Mouse (Mus musculus) midbrain, embryonic 10.5 days (tissue): Measurements from ENCODE around the gene Sema3g. TPM values are rescaled to one million over a fixed set of nuclear protein-coding genes. Genes with fewer than 3 reads are reported as not detected.
A peak's percentile ranks its signal among the peaks of the same experiment; 100 is the strongest.

Source experiments
- DNase-seq: peaks from one replicate; pipeline ENCODE4 v3.0.0-alpha.2; 2017; ENCODE audit warnings: low spot score
- H3K27ac ChIP-seq: fragments of 300-500 bp; sonication (generic); replicated peaks from 2 replicates; pipeline ENCODE4 v1.5.1; 2016; ENCODE audit warnings: mild to moderate bottlenecking
- H3K27me3 ChIP-seq: fragments of 300-500 bp; sonication (generic); 2 replicates; pipeline ENCODE4 v1.6.1; 2016; ENCODE audit warnings: low read depth, mild to moderate bottlenecking; ENCODE audit not compliant: poor library complexity, severe bottlenecking
- H3K36me3 ChIP-seq: fragments of 300-500 bp; sonication (generic); 2 replicates; pipeline ENCODE4 v1.6.1; 2016; ENCODE audit warnings: mild to moderate bottlenecking, moderate library complexity
- H3K4me1 ChIP-seq: fragments of 300-500 bp; sonication (generic); 2 replicates; pipeline ENCODE4 v1.6.1; 2016
- H3K4me3 ChIP-seq: fragments of 300-500 bp; sonication (generic); 2 replicates; pipeline ENCODE4 v1.5.1; 2016; ENCODE audit warnings: mild to moderate bottlenecking, moderate library complexity
- H3K9me3 ChIP-seq: fragments of 300-500 bp; sonication (generic); replicated peaks from 2 replicates; pipeline ENCODE4 v1.6.1; 2016; ENCODE audit warnings: mild to moderate bottlenecking
- WGBS: fragments of 180-500 bp; shearing (Covaris S2); methylation state at CpG from one replicate; pipeline ENCODE4 v1.1.7; 2016; 5-methylcytosine and 5-hydroxymethylcytosine counted together
- polyA plus RNA-seq: library from polyadenylated mRNA; unstranded; fragments of >200 nt; fragmentation: Nextera tagmentation; extraction: Ambion mirVana; gene quantifications from 2 replicates; pipeline ENCODE4 v1.2.1, GENCODE M21; 2016

Gene Sema3g
- polyA plus RNA-seq, 1 experiment from 2014 or later, result 0.51 TPM

GRCm38 (mm10) chr14:31183541-31183940 lies 34.1 kb upstream of the Sema3g start:
- no peaks in the 10 kb centered on the region for H3K9me3 ChIP-seq
- H3K4me3 ChIP-seq, result no peak overlapping the region
- WGBS, result 95% methylated on average over 5 of the region's 5 CpGs
- H3K27me3 ChIP-seq, result no peaks in the 10 kb centered on the region
- no peak overlapping the region for H3K27ac ChIP-seq
- peaks cover 2% of the 10 kb centered on the region for H3K4me1 ChIP-seq
- H3K36me3 ChIP-seq, result peaks cover 100% of the 10 kb centered on the region
- no peak for DNase-seq

GRCm38 (mm10) chr14:31184195-31184594 lies 33.5 kb upstream of the Sema3g start:
- Histone ChIP-seq H3K36me3 (peaks cover 100% of the 10 kb centered on the region), H3K4me1 (peaks cover 8% of the 10 kb centered on the region), H3K27ac (no peak overlapping the region), H3K4me3 (no peak overlapping the region), H3K9me3 (no peaks in the 10 kb centered on the region), H3K27me3 (no peaks in the 10 kb centered on the region)
- WGBS, result 95% methylated on average over 12 of the region's 12 CpGs
- no peak for DNase-seq

- DNase-seq, result no peak
- Histone ChIP-seq H3K4me1 (peaks cover 16% of the 10 kb centered on the region), H3K4me3 (no peak overlapping the region), H3K9me3 (no peaks in the 10 kb centered on the region), H3K36me3 (peaks cover 100% of the 10 kb centered on the region), H3K27ac (no peak overlapping the region), H3K27me3 (no peaks in the 10 kb centered on the region)
- 95% methylated on average over 4 of the region's 4 CpGs for WGBS
These were observed 31.0 kb upstream of the Sema3g start for GRCm38 (mm10) chr14:31186656-31187055.

- H3K4me1 ChIP-seq, result peaks cover 16% of the 10 kb centered on the region
- H3K4me3 ChIP-seq, result no peak overlapping the region
- no peaks in the 10 kb centered on the region for H3K9me3 ChIP-seq
- peaks cover 100% of the 10 kb centered on the region for H3K36me3 ChIP-seq
- H3K27me3 ChIP-seq, result no peaks in the 10 kb centered on the region
- WGBS, result 55% methylated on average over 6 of the region's 6 CpGs
- peak; percentile 59 for DNase-seq
- H3K27ac ChIP-seq, result peak overlapping the region; percentile 24; the same call in 1 of the 2 replicates
These were observed 28.9 kb upstream of the Sema3g start for GRCm38 (mm10) chr14:31188771-31189181.

GRCm38 (mm10) chr14:31189348-31189747 lies 28.3 kb upstream of the Sema3g start:
- H3K9me3 ChIP-seq, result no peaks in the 10 kb centered on the region
- WGBS, result 92% methylated on average over 3 of the region's 3 CpGs
- no peak overlapping the region for H3K4me3 ChIP-seq
- DNase-seq, result no peak
- peak overlapping the region; percentile 55 for H3K27ac ChIP-seq
- H3K4me1 ChIP-seq, result peaks cover 16% of the 10 kb centered on the region
- no peaks in the 10 kb centered on the region for H3K27me3 ChIP-seq
- H3K36me3 ChIP-seq, result peaks cover 100% of the 10 kb centered on the region

- Histone ChIP-seq H3K27ac (no peak overlapping the region), H3K9me3 (no peaks in the 10 kb centered on the region), H3K27me3 (no peaks in the 10 kb centered on the region), H3K4me1 (peaks cover 16% of the 10 kb centered on the region), H3K36me3 (peaks cover 99% of the 10 kb centered on the region), H3K4me3 (no peak overlapping the region)
- no peak for DNase-seq
- WGBS, result 95% methylated on average over 2 of the region's 2 CpGs
These were observed 25.7 kb upstream of the Sema3g start for GRCm38 (mm10) chr14:31191936-31192335.

GRCm38 (mm10) chr14:31193791-31194190 lies 23.9 kb upstream of the Sema3g start:
- WGBS, result 93% methylated on average over 7 of the region's 7 CpGs
- DNase-seq, result no peak
- H3K27ac ChIP-seq, result no peak overlapping the region
- H3K36me3 ChIP-seq, result peaks cover 99% of the 10 kb centered on the region
- H3K27me3 ChIP-seq, result no peaks in the 10 kb centered on the region
- H3K9me3 ChIP-seq, result no peaks in the 10 kb centered on the region
- no peak overlapping the region for H3K4me3 ChIP-seq
- peaks cover 18% of the 10 kb centered on the region for H3K4me1 ChIP-seq

GRCm38 (mm10) chr14:31194441-31194840 lies 23.2 kb upstream of the Sema3g start:
- Histone ChIP-seq H3K27me3 (no peaks in the 10 kb centered on the region), H3K4me1 (peaks cover 12% of the 10 kb centered on the region), H3K27ac (no peak overlapping the region), H3K9me3 (no peaks in the 10 kb centered on the region), H3K36me3 (peaks cover 99% of the 10 kb centered on the region), H3K4me3 (no peak overlapping the region)
- WGBS, result 98% methylated on average over 2 of the region's 2 CpGs
- no peak for DNase-seq

GRCm38 (mm10) chr14:31194891-31195513 lies 22.7 kb upstream of the Sema3g start:
- 93% methylated on average over 14 of the region's 14 CpGs for WGBS
- Histone ChIP-seq H3K36me3 (peaks cover 99% of the 10 kb centered on the region), H3K27me3 (no peaks in the 10 kb centered on the region), H3K4me1 (peaks cover 6% of the 10 kb centered on the region), H3K27ac (no peak overlapping the region), H3K9me3 (no peaks in the 10 kb centered on the region), H3K4me3 (no peak overlapping the region)
- DNase-seq, result no peak

GRCm38 (mm10) chr14:31195521-31195920 lies 22.1 kb upstream of the Sema3g start:
- H3K27me3 ChIP-seq, result no peaks in the 10 kb centered on the region
- 92% methylated on average over 4 of the region's 4 CpGs for WGBS
- H3K4me1 ChIP-seq, result peaks cover 6% of the 10 kb centered on the region; the same call in 1 of the 2 replicates
- no peaks in the 10 kb centered on the region for H3K9me3 ChIP-seq
- H3K4me3 ChIP-seq, result no peak overlapping the region
- no peak for DNase-seq
- H3K36me3 ChIP-seq, result peaks cover 99% of the 10 kb centered on the region
- H3K27ac ChIP-seq, result no peak overlapping the region

- peaks cover 99% of the 10 kb centered on the region for H3K36me3 ChIP-seq
- no peak for DNase-seq
These were observed 21.7 kb upstream of the Sema3g start for GRCm38 (mm10) chr14:31195968-31196367.

GRCm38 (mm10) chr14:31197547-31198516 lies 19.8 kb upstream of the Sema3g start:
- WGBS, result 82% methylated on average over 16 of the region's 16 CpGs
- Histone ChIP-seq H3K27me3 (no peaks in the 10 kb centered on the region), H3K36me3 (peaks cover 99% of the 10 kb centered on the region), H3K4me3 (no peak overlapping the region), H3K9me3 (no peaks in the 10 kb centered on the region), H3K4me1 (peaks cover 6% of the 10 kb centered on the region; the same call in 1 of the 2 replicates), H3K27ac (no peak overlapping the region)
- no peak for DNase-seq

More at GRCm38 (mm10) chr14:31195968-31196367, 21.7 kb upstream of the Sema3g start:
- no peaks in the 10 kb centered on the region for H3K9me3 ChIP-seq
- no peak overlapping the region for H3K4me3 ChIP-seq
- H3K4me1 ChIP-seq, result peaks cover 6% of the 10 kb centered on the region; the same call in 1 of the 2 replicates
- no peak overlapping the region for H3K27ac ChIP-seq
- H3K27me3 ChIP-seq, result no peaks in the 10 kb centered on the region

GRCm38 (mm10) chr14:31199599-31199998 lies 18.1 kb upstream of the Sema3g start:
- WGBS, result 95% methylated on average over 7 of the region's 7 CpGs
- H3K9me3 ChIP-seq, result no peaks in the 10 kb centered on the region
- peaks cover 99% of the 10 kb centered on the region for H3K36me3 ChIP-seq
- DNase-seq, result no peak
- H3K4me1 ChIP-seq, result peaks cover 13% of the 10 kb centered on the region
- H3K4me3 ChIP-seq, result no peak overlapping the region
- no peak overlapping the region for H3K27ac ChIP-seq
- no peaks in the 10 kb centered on the region for H3K27me3 ChIP-seq
